Mouse (Mus musculus): Measurements from ENCODE around the gene Gm525. TPM values are rescaled to one million over a fixed set of nuclear protein-coding genes. Genes with fewer than 3 reads are reported as not detected.

The Gm525 gene
- polyA plus RNA-seq (2012; rRNA removed) = 0.76 and 1.0 TPM in 2 replicates

- TF ChIP-seq POLR2A (IDR thresholded peaks at IDR 0.05; ENCODE audit: borderline replicate concordance, extremely low read depth, low read depth, low read length) (no peak), CTCF (IDR thresholded peaks at IDR 0.05; ENCODE audit: insufficient read depth, low read length) (no peak)
- no peak within 1 kb of the TSS for H3K4me3 ChIP-seq (replicated peaks; ENCODE audit: extremely low read depth, low read depth, low read length)
- no peaks in the 10 kb centered on the region; the same call in 1 of the 2 replicates for H3K4me1 ChIP-seq (ENCODE audit: control insufficient read depth, insufficient read depth, low read length)
- no peak for DNase-seq
- 68% methylated on average over 8 of the region's 8 CpGs for WGBS
Measured at GRCm38 (mm10) chr11:89073541-89073940, at the start of gene Gm525. TSS of gene Gm525 (plus strand) at chr11:89073841.

GRCm38 (mm10) chr11:89024181-89024881 is 49.3 kb upstream of the Gm525 start:
- Histone ChIP-seq H3K4me3 (replicated peaks; ENCODE audit: extremely low read depth, low read depth, low read length) (no peak overlapping the region), H3K4me1 (ENCODE audit: control insufficient read depth, insufficient read depth, low read length) (peaks cover 6% of the 10 kb centered on the region)
- 11% methylated on average over 11 of the region's 11 CpGs for WGBS
- peak; percentile 63 for DNase-seq
- no peak for TF ChIP-seq CTCF (IDR thresholded peaks at IDR 0.05; ENCODE audit: insufficient read depth, low read length)
- TF ChIP-seq POLR2A (IDR thresholded peaks at IDR 0.05; ENCODE audit: borderline replicate concordance, extremely low read depth, low read depth, low read length) = no peak

GRCm38 (mm10) chr11:89025603-89026002 is 48.0 kb upstream of the Gm525 start:
- no peak for DNase-seq
- TF ChIP-seq POLR2A (IDR thresholded peaks at IDR 0.05; ENCODE audit: borderline replicate concordance, extremely low read depth, low read depth, low read length) = no peak
- no peak for TF ChIP-seq CTCF (IDR thresholded peaks at IDR 0.05; ENCODE audit: insufficient read depth, low read length)
- H3K4me1 ChIP-seq (ENCODE audit: control insufficient read depth, insufficient read depth, low read length) = peaks cover 6% of the 10 kb centered on the region
- H3K4me3 ChIP-seq (replicated peaks; ENCODE audit: extremely low read depth, low read depth, low read length) = no peak overlapping the region
- WGBS = 72% methylated on average over 3 of the region's 3 CpGs

GRCm38 (mm10) chr11:89026117-89026516 is 47.5 kb upstream of the Gm525 start:
- no peak for TF ChIP-seq CTCF (IDR thresholded peaks at IDR 0.05; ENCODE audit: insufficient read depth, low read length)
- TF ChIP-seq POLR2A (IDR thresholded peaks at IDR 0.05; ENCODE audit: borderline replicate concordance, extremely low read depth, low read depth, low read length) = no peak
- 85% methylated on average over 3 of the region's 3 CpGs for WGBS
- H3K4me3 ChIP-seq (replicated peaks; ENCODE audit: extremely low read depth, low read depth, low read length) = no peak overlapping the region
- DNase-seq = no peak
- peaks cover 6% of the 10 kb centered on the region for H3K4me1 ChIP-seq (ENCODE audit: control insufficient read depth, insufficient read depth, low read length)

GRCm38 (mm10) chr11:89027955-89028361 is 45.7 kb upstream of the Gm525 start:
- peak; percentile 24 for DNase-seq
- Histone ChIP-seq H3K4me1 (ENCODE audit: control insufficient read depth, insufficient read depth, low read length) (peaks cover 4% of the 10 kb centered on the region), H3K4me3 (replicated peaks; ENCODE audit: extremely low read depth, low read depth, low read length) (no peak overlapping the region)
- 19% methylated on average over 10 of the region's 10 CpGs for WGBS
- no peak for TF ChIP-seq CTCF (IDR thresholded peaks at IDR 0.05; ENCODE audit: insufficient read depth, low read length)
- no peak for TF ChIP-seq POLR2A (IDR thresholded peaks at IDR 0.05; ENCODE audit: borderline replicate concordance, extremely low read depth, low read depth, low read length)

- WGBS = 20% methylated on average over 10 of the region's 10 CpGs
- Histone ChIP-seq H3K4me1 (ENCODE audit: control insufficient read depth, insufficient read depth, low read length) (peaks cover 2% of the 10 kb centered on the region), H3K4me3 (replicated peaks; ENCODE audit: extremely low read depth, low read depth, low read length) (no peak overlapping the region)
- no peak for DNase-seq
- TF ChIP-seq CTCF (IDR thresholded peaks at IDR 0.05; ENCODE audit: insufficient read depth, low read length) (no peak), POLR2A (IDR thresholded peaks at IDR 0.05; ENCODE audit: borderline replicate concordance, extremely low read depth, low read depth, low read length) (no peak)
Measured at GRCm38 (mm10) chr11:89028871-89029405, 44.7 kb upstream of the Gm525 start.

GRCm38 (mm10) chr11:89030552-89030951 is 43.1 kb upstream of the Gm525 start:
- no peak overlapping the region for H3K4me3 ChIP-seq (replicated peaks; ENCODE audit: extremely low read depth, low read depth, low read length)
- no peak for TF ChIP-seq POLR2A (IDR thresholded peaks at IDR 0.05; ENCODE audit: borderline replicate concordance, extremely low read depth, low read depth, low read length)
- no peak for TF ChIP-seq CTCF (IDR thresholded peaks at IDR 0.05; ENCODE audit: insufficient read depth, low read length)
- DNase-seq = no peak
- peaks cover 2% of the 10 kb centered on the region for H3K4me1 ChIP-seq (ENCODE audit: control insufficient read depth, insufficient read depth, low read length)
- WGBS = 86% methylated on average over 6 of the region's 6 CpGs

- DNase-seq = no peak
- peaks cover 2% of the 10 kb centered on the region for H3K4me1 ChIP-seq (ENCODE audit: control insufficient read depth, insufficient read depth, low read length)
- no peak overlapping the region for H3K4me3 ChIP-seq (replicated peaks; ENCODE audit: extremely low read depth, low read depth, low read length)
- TF ChIP-seq POLR2A (IDR thresholded peaks at IDR 0.05; ENCODE audit: borderline replicate concordance, extremely low read depth, low read depth, low read length) (no peak), CTCF (IDR thresholded peaks at IDR 0.05; ENCODE audit: insufficient read depth, low read length) (no peak)
- 65% methylated on average over 1 of the region's 1 CpGs for WGBS
Measured at GRCm38 (mm10) chr11:89031189-89031588, 42.5 kb upstream of the Gm525 start.

- no peak for DNase-seq
- Histone ChIP-seq H3K4me3 (replicated peaks; ENCODE audit: extremely low read depth, low read depth, low read length) (no peak overlapping the region), H3K4me1 (ENCODE audit: control insufficient read depth, insufficient read depth, low read length) (no peaks in the 10 kb centered on the region)
- no peak for TF ChIP-seq CTCF (IDR thresholded peaks at IDR 0.05; ENCODE audit: insufficient read depth, low read length)
- TF ChIP-seq POLR2A (IDR thresholded peaks at IDR 0.05; ENCODE audit: borderline replicate concordance, extremely low read depth, low read depth, low read length) = no peak
Measured at GRCm38 (mm10) chr11:89034592-89034991, 39.0 kb upstream of the Gm525 start.

GRCm38 (mm10) chr11:89035552-89035951 is 38.1 kb upstream of the Gm525 start:
- 54% methylated on average over 3 of the region's 3 CpGs for whole genome bisulfite sequencing
- H3K4me1 ChIP-seq (ENCODE audit: control insufficient read depth, insufficient read depth, low read length) = no peaks in the 10 kb centered on the region
- no peak for TF ChIP-seq CTCF (IDR thresholded peaks at IDR 0.05; ENCODE audit: insufficient read depth, low read length)
- no peak for TF ChIP-seq POLR2A (IDR thresholded peaks at IDR 0.05; ENCODE audit: borderline replicate concordance, extremely low read depth, low read depth, low read length)
- no peak overlapping the region for H3K4me3 ChIP-seq (replicated peaks; ENCODE audit: extremely low read depth, low read depth, low read length)
- no peak for DNase-seq
